Mouse (Mus musculus) E14TG2a.4 (cell line): ENCODE results near the gene Mink1.

Experiments
- CTCF ChIP-seq: conservative IDR thresholded peaks from 2 replicates; pipeline ENCODE4 v1.5.1; 2014; ENCODE audit warnings: low read length
- POU5F1 ChIP-seq: IDR thresholded peaks from 2 replicates; pipeline ENCODE4 v1.6.1; 2014; ENCODE audit warnings: low read length, borderline replicate concordance

DNA sequence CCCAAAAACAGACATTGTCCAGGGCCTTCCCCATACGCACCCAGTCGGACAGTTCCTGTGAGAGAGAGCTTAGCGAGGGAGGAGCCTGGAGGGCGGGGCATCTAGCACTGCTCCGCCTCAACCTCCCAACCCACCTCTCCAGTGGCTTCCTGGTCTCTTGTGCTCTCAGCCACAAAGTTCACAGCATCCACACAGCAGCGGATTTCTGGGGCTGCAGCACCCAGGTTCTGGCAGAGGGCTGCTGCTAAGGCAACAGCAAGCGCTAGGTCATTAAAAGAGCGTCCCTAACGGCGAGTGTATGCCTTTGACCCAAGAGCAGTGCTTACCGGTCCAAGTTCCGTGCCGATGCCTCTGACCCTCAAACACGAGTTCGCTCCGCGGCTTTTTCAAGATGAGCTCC lies 52.4 kb downstream of the Mink1 start:
- TF ChIP-seq CTCF (no peak), POU5F1 (no peak)
